Mouse (Mus musculus) MEL (cell line): ENCODE data around the gene Scarb1.

Source experiments
- BHLHE40 ChIP-seq: IDR thresholded peaks from 2 replicates; pipeline ENCODE4 v1.6.1; 2012; ENCODE audit warnings: low read depth, mild to moderate bottlenecking, inconsistent platforms, low read length, improper control_type of control experiment, borderline replicate concordance
- CHD2 ChIP-seq: IDR thresholded peaks from 2 replicates; pipeline ENCODE4 v1.6.1; 2011; ENCODE audit warnings: low read length, improper control_type of control experiment
- CTCF ChIP-seq, 3 experiments: IDR thresholded peaks in 2 of 3; conservative IDR thresholded peaks in 1 of 3; 2 replicates each; pipeline ENCODE4 v1.5.1; 2011 to 2012; ENCODE audit warnings: low read length in 3 of 3, low read depth in 2 of 3, mild to moderate bottlenecking in 2 of 3, improper control_type of control experiment in 1 of 3, inconsistent platforms in 1 of 3, mixed read lengths in 1 of 3, moderate library complexity in 1 of 3; ENCODE audit not compliant: control insufficient read depth in 1 of 3, insufficient read depth in 1 of 3, poor library complexity in 1 of 3, severe bottlenecking in 1 of 3
- EP300 ChIP-seq, 2 experiments: IDR thresholded peaks; 2 replicates each; pipeline ENCODE4 v1.6.1; 2011; ENCODE audit warnings: improper control_type of control experiment in 2 of 2, low read length in 2 of 2, low read depth in 1 of 2, mild to moderate bottlenecking in 1 of 2
- KAT2A ChIP-seq: conservative IDR thresholded peaks from 2 replicates; pipeline ENCODE4 v1.6.1; 2012; ENCODE audit warnings: low read depth, low read length, improper control_type of control experiment, inconsistent platforms
- MAX ChIP-seq: IDR thresholded peaks from 2 replicates; pipeline ENCODE4 v1.6.1; 2011; ENCODE audit warnings: low read length, improper control_type of control experiment
- MYC ChIP-seq: IDR thresholded peaks from 2 replicates; pipeline ENCODE4 v1.6.1; 2011; ENCODE audit warnings: low read depth, mild to moderate bottlenecking, low read length, improper control_type of control experiment, moderate library complexity
- NELFE ChIP-seq: IDR thresholded peaks from 2 replicates; pipeline ENCODE4 v1.6.1; 2011; ENCODE audit warnings: low read depth, low read length, improper control_type of control experiment
- NRF1 ChIP-seq: IDR thresholded peaks from 2 replicates; pipeline ENCODE4 v1.6.1; 2014; ENCODE audit warnings: low read depth, mild to moderate bottlenecking, inconsistent platforms, low read length, improper control_type of control experiment, moderate library complexity; ENCODE audit not compliant: poor library complexity, insufficient read depth, severe bottlenecking
- RCOR1 ChIP-seq: IDR thresholded peaks from 2 replicates; pipeline ENCODE4 v1.6.1; 2012; ENCODE audit warnings: low read depth, mild to moderate bottlenecking, inconsistent platforms, low read length, improper control_type of control experiment
- SIN3A ChIP-seq: IDR thresholded peaks from 2 replicates; pipeline ENCODE4 v1.6.1; 2012; ENCODE audit warnings: low read length, improper control_type of control experiment, inconsistent platforms
- UBTF ChIP-seq: IDR thresholded peaks from 2 replicates; pipeline ENCODE4 v1.6.1; 2012; ENCODE audit warnings: low read depth, mild to moderate bottlenecking, inconsistent platforms, low read length, improper control_type of control experiment, moderate library complexity, borderline replicate concordance; ENCODE audit not compliant: insufficient read depth
- ZMIZ1 ChIP-seq: IDR thresholded peaks from 2 replicates; pipeline ENCODE4 v1.6.1; 2012; ENCODE audit warnings: low read depth, mild to moderate bottlenecking, inconsistent platforms, low read length, improper control_type of control experiment, moderate library complexity
- ZNF384 ChIP-seq: IDR thresholded peaks from 2 replicates; pipeline ENCODE4 v1.6.1; 2012; ENCODE audit warnings: low read depth, mild to moderate bottlenecking, inconsistent platforms, low read length, improper control_type of control experiment

- TF ChIP-seq EP300 (IDR thresholded peaks at IDR 0.05; ENCODE audit: low read depth in 1 of 2, low read length in 2 of 2) (no peak), RCOR1 (no peak), SIN3A (no peak), CTCF (IDR thresholded peaks at IDR 0.05 in 2 of 3, conservative IDR thresholded peaks at IDR 0.05 in 1 of 3; ENCODE audit: control insufficient read depth in 1 of 3, insufficient read depth in 1 of 3, low read depth in 2 of 3, low read length in 3 of 3, poor library complexity in 1 of 3, severe bottlenecking in 1 of 3) (peak in 1 of 3 experiments; percentile 18; a peak in 1 of 6 replicates), KAT2A (no peak), ZNF384 (no peak), CHD2 (no peak), NELFE (no peak), UBTF (no peak), BHLHE40 (no peak), ZMIZ1 (no peak; the same call in 1 of the 2 replicates), MYC (no peak), MAX (no peak), NRF1 (no peak)
Measured at GRCm38 (mm10) chr5:125385215-125385940, 44.5 kb upstream of the Scarb1 start.
